Mouse (Mus musculus) cerebellum, adult 2 months (tissue): ENCODE results near the gene B2m.

Source experiments
- CTCF ChIP-seq: fragments of 200-500 bp; IDR thresholded peaks from 2 replicates; pipeline ENCODE4 v1.5.1; 2011; ENCODE audit warnings: low read depth, mild to moderate bottlenecking, control low read depth, low read length, moderate library complexity, borderline replicate concordance; ENCODE audit not compliant: insufficient read depth
- POLR2A ChIP-seq: fragments of 200-500 bp; IDR thresholded peaks from 2 replicates; pipeline ENCODE4 v1.6.1; 2011; ENCODE audit warnings: low read length, control low read depth, borderline replicate concordance; ENCODE audit not compliant: insufficient read depth

- TF ChIP-seq CTCF, result no peak
- TF ChIP-seq POLR2A, result no peak
Measured at GRCm38 (mm10) chr2:122109714-122110113, 37.8 kb upstream of the B2m start.
